Mouse (Mus musculus): Measurements from ENCODE around the gene Gm11595. TPM values are rescaled to one million over a fixed set of nuclear protein-coding genes. Genes with fewer than 3 reads are reported as not detected.

The Gm11595 gene
- polyA plus RNA-seq, 1 experiment from 2014 or later: not detected

GRCm38 (mm10) chr11:99778401-99778800, 5.7 kb upstream of the Gm11595 start:
- Histone ChIP-seq H3K4me1 (ENCODE audit: control insufficient read depth, insufficient read depth, low read length) (no peaks in the 10 kb centered on the region), H3K4me2 (ENCODE audit: low read depth, low read length) (no peak overlapping the region), H3K9ac (replicated peaks; ENCODE audit: low read length) (no peak overlapping the region), H3K27me3 (ENCODE audit: control insufficient read depth, insufficient read depth, low read length) (no peaks in the 10 kb centered on the region), H3K9me3 (replicated peaks; ENCODE audit: control insufficient read depth, low read length) (no peaks in the 10 kb centered on the region), H3K4me3 (ENCODE audit: low read depth, low read length) (no peak overlapping the region), H3K36me3 (replicated peaks; ENCODE audit: control insufficient read depth, insufficient read depth, low read depth, low read length) (no peaks in the 10 kb centered on the region), H3K27ac (replicated peaks; ENCODE audit: low read depth, low read length) (no peak overlapping the region)
- ATAC-seq (replicated peaks; ENCODE audit: insufficient number of reproducible peaks, low FRiP score, low TSS enrichment, low read depth) (no peak), DNase-seq (ENCODE audit: low spot score) (no peak)
- WGBS: 54% methylated on average over 7 of the region's 7 CpGs

GRCm38 (mm10) chr11:99768410-99768809, 4.3 kb downstream of the Gm11595 start:
- H3K4me2 ChIP-seq (ENCODE audit: low read depth, low read length): no peak overlapping the region

GRCm38 (mm10) chr11:99758877-99759276, 13.8 kb downstream of the Gm11595 start:
- no peak overlapping the region for H3K9ac ChIP-seq (replicated peaks; ENCODE audit: low read length)
- no peak for DNase-seq (ENCODE audit: low spot score)
- H3K9me3 ChIP-seq (replicated peaks; ENCODE audit: control insufficient read depth, low read length): no peaks in the 10 kb centered on the region
- H3K4me3 ChIP-seq (ENCODE audit: low read depth, low read length): no peak overlapping the region
- H3K27me3 ChIP-seq (ENCODE audit: control insufficient read depth, insufficient read depth, low read length): no peaks in the 10 kb centered on the region
- H3K4me1 ChIP-seq (ENCODE audit: control insufficient read depth, insufficient read depth, low read length): no peaks in the 10 kb centered on the region
- H3K27ac ChIP-seq (replicated peaks; ENCODE audit: low read depth, low read length): no peak overlapping the region
- no peak for ATAC-seq (replicated peaks; ENCODE audit: insufficient number of reproducible peaks, low FRiP score, low TSS enrichment, low read depth)
- H3K36me3 ChIP-seq (replicated peaks; ENCODE audit: control insufficient read depth, insufficient read depth, low read depth, low read length): no peaks in the 10 kb centered on the region
- H3K4me2 ChIP-seq (ENCODE audit: low read depth, low read length): no peak overlapping the region
- WGBS: 96% methylated on average over 1 of the region's 1 CpGs

More at GRCm38 (mm10) chr11:99768410-99768809, 4.3 kb downstream of the Gm11595 start:
- Histone ChIP-seq H3K27ac (replicated peaks; ENCODE audit: low read depth, low read length) (no peak overlapping the region), H3K27me3 (ENCODE audit: control insufficient read depth, insufficient read depth, low read length) (no peaks in the 10 kb centered on the region), H3K36me3 (replicated peaks; ENCODE audit: control insufficient read depth, insufficient read depth, low read depth, low read length) (no peaks in the 10 kb centered on the region), H3K4me3 (ENCODE audit: low read depth, low read length) (no peak overlapping the region), H3K4me1 (ENCODE audit: control insufficient read depth, insufficient read depth, low read length) (no peaks in the 10 kb centered on the region), H3K9me3 (replicated peaks; ENCODE audit: control insufficient read depth, low read length) (no peaks in the 10 kb centered on the region), H3K9ac (replicated peaks; ENCODE audit: low read length) (no peak overlapping the region)
- WGBS: 59% methylated on average over 2 of the region's 2 CpGs
- DNase-seq (ENCODE audit: low spot score) (no peak), ATAC-seq (replicated peaks; ENCODE audit: insufficient number of reproducible peaks, low FRiP score, low TSS enrichment, low read depth) (no peak)

GRCm38 (mm10) chr11:99743985-99744384, 28.7 kb downstream of the Gm11595 start:
- 85% methylated on average over 3 of the region's 3 CpGs for WGBS
- ATAC-seq (replicated peaks; ENCODE audit: insufficient number of reproducible peaks, low FRiP score, low TSS enrichment, low read depth) (no peak), DNase-seq (ENCODE audit: low spot score) (no peak)
- H3K27me3 ChIP-seq (ENCODE audit: control insufficient read depth, insufficient read depth, low read length): no peaks in the 10 kb centered on the region
- no peaks in the 10 kb centered on the region for H3K36me3 ChIP-seq (replicated peaks; ENCODE audit: control insufficient read depth, insufficient read depth, low read depth, low read length)
- no peaks in the 10 kb centered on the region for H3K4me1 ChIP-seq (ENCODE audit: control insufficient read depth, insufficient read depth, low read length)
- H3K9ac ChIP-seq (replicated peaks; ENCODE audit: low read length): no peak overlapping the region
- no peak overlapping the region for H3K27ac ChIP-seq (replicated peaks; ENCODE audit: low read depth, low read length)
- H3K9me3 ChIP-seq (replicated peaks; ENCODE audit: control insufficient read depth, low read length): no peaks in the 10 kb centered on the region
- no peak overlapping the region for H3K4me3 ChIP-seq (ENCODE audit: low read depth, low read length)
- no peak overlapping the region for H3K4me2 ChIP-seq (ENCODE audit: low read depth, low read length)

- Histone ChIP-seq H3K36me3 (replicated peaks; ENCODE audit: control insufficient read depth, insufficient read depth, low read depth, low read length) (no peaks in the 10 kb centered on the region), H3K9ac (replicated peaks; ENCODE audit: low read length) (no peak within 1 kb of the TSS), H3K27ac (replicated peaks; ENCODE audit: low read depth, low read length) (no peak within 1 kb of the TSS), H3K4me2 (ENCODE audit: low read depth, low read length) (no peak within 1 kb of the TSS), H3K9me3 (replicated peaks; ENCODE audit: control insufficient read depth, low read length) (no peaks in the 10 kb centered on the region), H3K27me3 (ENCODE audit: control insufficient read depth, insufficient read depth, low read length) (no peaks in the 10 kb centered on the region), H3K4me3 (ENCODE audit: low read depth, low read length) (no peak within 1 kb of the TSS), H3K4me1 (ENCODE audit: control insufficient read depth, insufficient read depth, low read length) (no peaks in the 10 kb centered on the region)
- ATAC-seq (replicated peaks; ENCODE audit: insufficient number of reproducible peaks, low FRiP score, low TSS enrichment, low read depth) (no peak), DNase-seq (ENCODE audit: low spot score) (no peak)
- 74% methylated on average over 2 of the region's 2 CpGs for whole genome bisulfite sequencing
Observed at GRCm38 (mm10) chr11:99734190-99734589, 38.5 kb downstream of the Gm11595 start, which contains the start of gene Gm14180. TSS of gene Gm14180 (minus strand) at chr11:99734290.

- DNase-seq (ENCODE audit: low spot score): no peak
- Histone ChIP-seq H3K9ac (replicated peaks; ENCODE audit: low read length) (no peak overlapping the region), H3K27me3 (ENCODE audit: control insufficient read depth, insufficient read depth, low read length) (no peaks in the 10 kb centered on the region), H3K27ac (replicated peaks; ENCODE audit: low read depth, low read length) (no peak overlapping the region), H3K4me1 (ENCODE audit: control insufficient read depth, insufficient read depth, low read length) (no peaks in the 10 kb centered on the region), H3K4me3 (ENCODE audit: low read depth, low read length) (no peak overlapping the region), H3K4me2 (ENCODE audit: low read depth, low read length) (no peak overlapping the region), H3K9me3 (replicated peaks; ENCODE audit: control insufficient read depth, low read length) (no peaks in the 10 kb centered on the region), H3K36me3 (replicated peaks; ENCODE audit: control insufficient read depth, insufficient read depth, low read depth, low read length) (no peaks in the 10 kb centered on the region)
- no peak for ATAC-seq (replicated peaks; ENCODE audit: insufficient number of reproducible peaks, low FRiP score, low TSS enrichment, low read depth)
- 93% methylated on average over 2 of the region's 2 CpGs for WGBS
Observed at GRCm38 (mm10) chr11:99724061-99724460, 48.7 kb downstream of the Gm11595 start.

Other genes with a start within 250 kb of the Gm11595 start
- not detected in 2 replicates for gene Krt40, start 229.8 kb downstream of the Gm11595 start, polyA plus RNA-seq (2014; fragmentation: Nextera tagmentation; extraction: Ambion mirVana)
- gene Krtap3-3, start 222.0 kb downstream of the Gm11595 start, polyA plus RNA-seq (2014; fragmentation: Nextera tagmentation; extraction: Ambion mirVana): not detected in 2 replicates
- gene Krtap3-2, start 216.1 kb downstream of the Gm11595 start, polyA plus RNA-seq (2014; fragmentation: Nextera tagmentation; extraction: Ambion mirVana): not detected in 2 replicates
- gene Gm11939, start 213.4 kb downstream of the Gm11595 start, polyA plus RNA-seq (2014; fragmentation: Nextera tagmentation; extraction: Ambion mirVana): not detected in 2 replicates
- not detected in 2 replicates for gene Krtap3-1, start 206.3 kb downstream of the Gm11595 start, polyA plus RNA-seq (2014; fragmentation: Nextera tagmentation; extraction: Ambion mirVana)
- gene Krtap1-5, start 191.9 kb downstream of the Gm11595 start, polyA plus RNA-seq (2014; fragmentation: Nextera tagmentation; extraction: Ambion mirVana): not detected in 2 replicates
- not detected in 2 replicates for gene Krtap1-4, start 189.3 kb downstream of the Gm11595 start, polyA plus RNA-seq (2014; fragmentation: Nextera tagmentation; extraction: Ambion mirVana)
- gene Krtap1-3, start 181.6 kb downstream of the Gm11595 start, polyA plus RNA-seq (2014; fragmentation: Nextera tagmentation; extraction: Ambion mirVana): not detected in 2 replicates
- not detected in 2 replicates for gene Krtap9-3, start 174.8 kb downstream of the Gm11595 start, polyA plus RNA-seq (2014; fragmentation: Nextera tagmentation; extraction: Ambion mirVana)
- gene Gm11938, start 169.6 kb downstream of the Gm11595 start, polyA plus RNA-seq (2014; fragmentation: Nextera tagmentation; extraction: Ambion mirVana): not detected in 2 replicates
- gene Gm11937, start 162.7 kb downstream of the Gm11595 start, polyA plus RNA-seq (2014; fragmentation: Nextera tagmentation; extraction: Ambion mirVana): not detected in 2 replicates
- gene Krtap2-4, start 158.1 kb downstream of the Gm11595 start, polyA plus RNA-seq (2014; fragmentation: Nextera tagmentation; extraction: Ambion mirVana): not detected in 2 replicates
- not detected in 2 replicates for gene Gm11562, start 152.5 kb downstream of the Gm11595 start, polyA plus RNA-seq (2014; fragmentation: Nextera tagmentation; extraction: Ambion mirVana)
- not detected in 2 replicates for gene Krtap4-1, start 144.7 kb downstream of the Gm11595 start, polyA plus RNA-seq (2014; fragmentation: Nextera tagmentation; extraction: Ambion mirVana)
- gene Krtap4-2, start 137.8 kb downstream of the Gm11595 start, polyA plus RNA-seq (2014; fragmentation: Nextera tagmentation; extraction: Ambion mirVana): not detected in 2 replicates
- gene Krtap4-7, start 128.8 kb downstream of the Gm11595 start, polyA plus RNA-seq (2014; fragmentation: Nextera tagmentation; extraction: Ambion mirVana): not detected in 2 replicates
- not detected in 2 replicates for gene Gm11555, start 122.7 kb downstream of the Gm11595 start, polyA plus RNA-seq (2014; fragmentation: Nextera tagmentation; extraction: Ambion mirVana)
- not detected in 2 replicates for gene Gm11563, start 114.0 kb downstream of the Gm11595 start, polyA plus RNA-seq (2014; fragmentation: Nextera tagmentation; extraction: Ambion mirVana)
- gene Krtap4-6, start 107.0 kb downstream of the Gm11595 start, polyA plus RNA-seq (2014; fragmentation: Nextera tagmentation; extraction: Ambion mirVana): not detected in 2 replicates
- gene Gm14190, start 82.2 kb downstream of the Gm11595 start, polyA plus RNA-seq (2014; fragmentation: Nextera tagmentation; extraction: Ambion mirVana): not detected in 2 replicates
- gene Gm14180, start 38.6 kb downstream of the Gm11595 start, polyA plus RNA-seq (2014; fragmentation: Nextera tagmentation; extraction: Ambion mirVana): not detected in 2 replicates
- not detected in 2 replicates for gene Krtap4-8, start 7.8 kb upstream of the Gm11595 start, polyA plus RNA-seq (2014; fragmentation: Nextera tagmentation; extraction: Ambion mirVana)
- gene Krtap4-9, start 12.3 kb upstream of the Gm11595 start, polyA plus RNA-seq (2014; fragmentation: Nextera tagmentation; extraction: Ambion mirVana): not detected in 2 replicates
- not detected in 2 replicates for gene Gm11596, start 20.6 kb upstream of the Gm11595 start, polyA plus RNA-seq (2014; fragmentation: Nextera tagmentation; extraction: Ambion mirVana)
- gene Gm11569, start 26.0 kb upstream of the Gm11595 start, polyA plus RNA-seq (2014; fragmentation: Nextera tagmentation; extraction: Ambion mirVana): not detected in 2 replicates
- not detected in 2 replicates for gene Gm11554, start 31.5 kb upstream of the Gm11595 start, polyA plus RNA-seq (2014; fragmentation: Nextera tagmentation; extraction: Ambion mirVana)
- gene Krtap4-13, start 37.0 kb upstream of the Gm11595 start, polyA plus RNA-seq (2014; fragmentation: Nextera tagmentation; extraction: Ambion mirVana): not detected in 2 replicates
- gene Gm11564, start 42.8 kb upstream of the Gm11595 start, polyA plus RNA-seq (2014; fragmentation: Nextera tagmentation; extraction: Ambion mirVana): not detected in 2 replicates
- not detected in 2 replicates for gene 2300003K06Rik, start 65.2 kb upstream of the Gm11595 start, polyA plus RNA-seq (2014; fragmentation: Nextera tagmentation; extraction: Ambion mirVana)
- not detected in 2 replicates for gene Krtap4-16, start 78.7 kb upstream of the Gm11595 start, polyA plus RNA-seq (2014; fragmentation: Nextera tagmentation; extraction: Ambion mirVana)
- gene Gm11568, start 85.0 kb upstream of the Gm11595 start, polyA plus RNA-seq (2014; fragmentation: Nextera tagmentation; extraction: Ambion mirVana): not detected in 2 replicates
- gene Gm11559, start 91.6 kb upstream of the Gm11595 start, polyA plus RNA-seq (2014; fragmentation: Nextera tagmentation; extraction: Ambion mirVana): not detected in 2 replicates
- not detected in 2 replicates for gene Krtap9-1, start 100.5 kb upstream of the Gm11595 start, polyA plus RNA-seq (2014; fragmentation: Nextera tagmentation; extraction: Ambion mirVana)
- gene Gm11567, start 106.3 kb upstream of the Gm11595 start, polyA plus RNA-seq (2014; fragmentation: Nextera tagmentation; extraction: Ambion mirVana): not detected in 2 replicates
- gene Krtap31-1, start 135.0 kb upstream of the Gm11595 start, polyA plus RNA-seq (2014; fragmentation: Nextera tagmentation; extraction: Ambion mirVana): not detected in 2 replicates
- not detected in 2 replicates for gene Gm11565, start 141.8 kb upstream of the Gm11595 start, polyA plus RNA-seq (2014; fragmentation: Nextera tagmentation; extraction: Ambion mirVana)
- not detected in 2 replicates for gene Krtap31-2, start 163.4 kb upstream of the Gm11595 start, polyA plus RNA-seq (2014; fragmentation: Nextera tagmentation; extraction: Ambion mirVana)
- gene Krtap9-5, start 175.6 kb upstream of the Gm11595 start, polyA plus RNA-seq (2014; fragmentation: Nextera tagmentation; extraction: Ambion mirVana): not detected in 2 replicates
- not detected in 2 replicates for gene Krtap29-1, start 206.1 kb upstream of the Gm11595 start, polyA plus RNA-seq (2014; fragmentation: Nextera tagmentation; extraction: Ambion mirVana)
- gene Krtap16-1, start 213.7 kb upstream of the Gm11595 start, polyA plus RNA-seq (2014; fragmentation: Nextera tagmentation; extraction: Ambion mirVana): not detected in 2 replicates
- not detected in 2 replicates for gene Krtap17-1, start 221.1 kb upstream of the Gm11595 start, polyA plus RNA-seq (2014; fragmentation: Nextera tagmentation; extraction: Ambion mirVana)
- gene Krt33a, start 243.3 kb upstream of the Gm11595 start, polyA plus RNA-seq (2014; fragmentation: Nextera tagmentation; extraction: Ambion mirVana): not detected in 2 replicates